9 mouse cellular contexts compared by ENCODE assay signal in genomic region chr12:86827241-86827606, GRCm38 (mm10). TPM values are rescaled to one million over a fixed set of nuclear protein-coding genes. Genes with fewer than 3 reads are reported as not detected.
DNase-seq lines count a peak whose midpoint lies in the region; ATAC-seq and TF ChIP-seq lines count a peak whose summit lies in the region.
"Had no signal": no experiment of that assay in that cellular context is flagged by ENCODE, and none has a peak within 500 bp of the region (broad histone marks: within the 10 kb centered on the region; RNA-seq: fewer than 3 reads in every experiment).

No protein-coding gene starts in this region.

- 100% methylated on average over 2 of the region's 2 CpGs for WGBS in lung, embryonic 14.5 days
- 85% methylated on average over 2 of the region's 2 CpGs for WGBS in lung, adult 2 months
- WGBS in hindbrain, embryonic 15.5 days, result 76% methylated on average over 2 of the region's 2 CpGs
- 86% methylated on average over 2 of the region's 2 CpGs for WGBS in neural tube, embryonic 15.5 days
- 92% methylated on average over 2 of the region's 2 CpGs for WGBS in intestine, embryonic 16.5 days

- no peak overlapping the region for H3K4me2 ChIP-seq in lung, embryonic 14.5 days
- H3K4me2 ChIP-seq in hindbrain, embryonic 15.5 days, result no peak overlapping the region
- no peak overlapping the region for H3K4me2 ChIP-seq in neural tube, embryonic 15.5 days
- H3K4me2 ChIP-seq in intestine, embryonic 16.5 days (ENCODE audit: low read depth, low read length), result no peak overlapping the region
- H3K4me2 ChIP-seq: liver, embryonic 11.5 days had no signal

- no peak for TF ChIP-seq POLR2A in lung, adult 2 months (IDR thresholded peaks at IDR 0.05; ENCODE audit: borderline replicate concordance, extremely low read depth, low read depth, low read length)

- H3K27ac ChIP-seq in lung, embryonic 14.5 days (ENCODE audit: low read depth), result peak overlapping the region; percentile 99; the same call in 1 of the 2 replicates
- H3K27ac ChIP-seq in hindbrain, embryonic 15.5 days (replicated peaks), result peak overlapping the region; percentile 61
- peak overlapping the region; percentile 97 for H3K27ac ChIP-seq in neural tube, embryonic 15.5 days (replicated peaks)
- no peak overlapping the region for H3K27ac ChIP-seq in intestine, embryonic 16.5 days (ENCODE audit: low read length)

- H3K9me3 ChIP-seq in lung, embryonic 14.5 days (ENCODE audit: low read depth, low read length), result no peaks in the 10 kb centered on the region
- H3K9me3 ChIP-seq in hindbrain, embryonic 15.5 days, result no peaks in the 10 kb centered on the region
- no peaks in the 10 kb centered on the region for H3K9me3 ChIP-seq in neural tube, embryonic 15.5 days (replicated peaks)
- H3K9me3 ChIP-seq in intestine, embryonic 16.5 days (ENCODE audit: control insufficient read depth, low read length), result no peaks in the 10 kb centered on the region

- H3K4me3 ChIP-seq in lung, embryonic 14.5 days (ENCODE audit: low read depth, low read length), result no peak overlapping the region
- H3K4me3 ChIP-seq in lung, adult 2 months (replicated peaks; ENCODE audit: extremely low read depth, low read depth, low read length), result no peak overlapping the region
- H3K4me3 ChIP-seq in hindbrain, embryonic 15.5 days, result no peak overlapping the region
- no peak overlapping the region for H3K4me3 ChIP-seq in neural tube, embryonic 15.5 days (replicated peaks)
- no peak overlapping the region for H3K4me3 ChIP-seq in intestine, embryonic 16.5 days (ENCODE audit: low read length)

- peak; percentile 44 for ATAC-seq in frontal cortex, adult (ENCODE audit: low TSS enrichment)
- ATAC-seq in lung, embryonic 14.5 days (ENCODE audit: insufficient read depth), result no peak
- no peak for ATAC-seq in hindbrain, embryonic 15.5 days (ENCODE audit: low FRiP score, low read depth)
- ATAC-seq in neural tube, embryonic 15.5 days (ENCODE audit: low FRiP score), result no peak
- no peak for ATAC-seq in intestine, embryonic 16.5 days

- no peaks in the 10 kb centered on the region for H3K36me3 ChIP-seq in lung, embryonic 14.5 days (ENCODE audit: insufficient read depth)
- H3K36me3 ChIP-seq in hindbrain, embryonic 15.5 days, result no peaks in the 10 kb centered on the region
- H3K36me3 ChIP-seq in neural tube, embryonic 15.5 days, result no peaks in the 10 kb centered on the region
- no peaks in the 10 kb centered on the region for H3K36me3 ChIP-seq in intestine, embryonic 16.5 days (ENCODE audit: control insufficient read depth, insufficient read depth, low read length)

- TF ChIP-seq CTCF in lung, embryonic 14.5 days (IDR thresholded peaks at IDR 0.05; ENCODE audit: low read depth), result no peak
- TF ChIP-seq CTCF in lung, adult 2 months (IDR thresholded peaks at IDR 0.05; ENCODE audit: insufficient read depth, low read length), result no peak

- peaks cover 46% of the 10 kb centered on the region for H3K4me1 ChIP-seq in lung, embryonic 14.5 days (ENCODE audit: insufficient read depth)
- H3K4me1 ChIP-seq in lung, adult 2 months (ENCODE audit: control insufficient read depth, insufficient read depth, low read length), result peaks cover 37% of the 10 kb centered on the region
- H3K4me1 ChIP-seq in hindbrain, embryonic 15.5 days (replicated peaks), result peaks cover 69% of the 10 kb centered on the region
- peaks cover 73% of the 10 kb centered on the region for H3K4me1 ChIP-seq in neural tube, embryonic 15.5 days
- peaks cover 44% of the 10 kb centered on the region for H3K4me1 ChIP-seq in intestine, embryonic 16.5 days (ENCODE audit: control insufficient read depth, insufficient read depth, low read length)

- H3K27me3 ChIP-seq in lung, embryonic 14.5 days (ENCODE audit: insufficient read depth, low read length), result no peaks in the 10 kb centered on the region
- no peaks in the 10 kb centered on the region for H3K27me3 ChIP-seq in hindbrain, embryonic 15.5 days
- no peaks in the 10 kb centered on the region for H3K27me3 ChIP-seq in neural tube, embryonic 15.5 days (replicated peaks)
- H3K27me3 ChIP-seq in intestine, embryonic 16.5 days (replicated peaks; ENCODE audit: control insufficient read depth, insufficient read depth, low read length), result no peaks in the 10 kb centered on the region

- DNase-seq in frontal cortex, postnatal 36 days (ENCODE audit: low spot score in 2 of 2), result no peak
- DNase-seq in lung, embryonic 14.5 days, result no peak
- no peak for DNase-seq in lung, adult 2 months
- no peak for DNase-seq in retina, postnatal 1 day

- H3K9ac ChIP-seq in lung, embryonic 14.5 days, result no peak overlapping the region
- no peak overlapping the region for H3K9ac ChIP-seq in hindbrain, embryonic 15.5 days
- H3K9ac ChIP-seq in neural tube, embryonic 15.5 days (replicated peaks), result no peak overlapping the region
- H3K9ac ChIP-seq in intestine, embryonic 16.5 days (ENCODE audit: low read depth, low read length), result no peak overlapping the region

RNA-seq across cellular contexts. Expression of gene Irf2bpl, which starts 57.4 kb away (rescaled TPM):
- 44.6 and 44.8 TPM in 2 replicates for polyA plus RNA-seq in lung, embryonic 14.5 days (2014; fragmentation: Nextera tagmentation; extraction: Ambion mirVana)
- 50.0 and 79.4 TPM in 2 replicates for polyA plus RNA-seq in lung, adult 2 months (2012; rRNA removed)
- 72.9 and 87.3 TPM in 2 replicates for polyA plus RNA-seq in hindbrain, embryonic 15.5 days (2015; fragmentation: Nextera tagmentation; extraction: Ambion mirVana)
- 53.3 and 69.9 TPM in 2 replicates for polyA plus RNA-seq in neural tube, embryonic 15.5 days (2015; fragmentation: Nextera tagmentation; extraction: Ambion mirVana)
- polyA plus RNA-seq in intestine, embryonic 16.5 days (2015; fragmentation: Nextera tagmentation; extraction: Ambion mirVana), result 8.2 and 10.9 TPM in 2 replicates
